Mouse (Mus musculus) myocyte (in vitro differentiated cells): ENCODE measurements around the gene Inpp5e.

Source experiments
- POLR2A ChIP-seq: IDR thresholded peaks from one replicate; pipeline ENCODE4 v1.6.1; 2011; ENCODE audit warnings: low read depth, mild to moderate bottlenecking, control low read depth, moderate library complexity; ENCODE audit not compliant: insufficient read length
- POLR2AphosphoS2 ChIP-seq: IDR thresholded peaks from one replicate; pipeline ENCODE4 v1.6.1; 2011; ENCODE audit warnings: low read depth, control low read depth; ENCODE audit not compliant: insufficient read length
- SRF ChIP-seq: IDR thresholded peaks from one replicate; pipeline ENCODE4 v1.6.1; 2011; ENCODE audit warnings: low read depth; ENCODE audit not compliant: control insufficient read depth, insufficient read length
- USF1 ChIP-seq: IDR thresholded peaks from one replicate; pipeline ENCODE4 v1.6.1; 2011; ENCODE audit warnings: low read depth, mild to moderate bottlenecking, control low read depth, moderate library complexity

GRCm38 (mm10) chr2:26439671-26440070 is 30.7 kb upstream of the Inpp5e start:
- no peak for TF ChIP-seq SRF
- TF ChIP-seq POLR2AphosphoS2, result no peak
- TF ChIP-seq USF1, result no peak
- no peak for TF ChIP-seq POLR2A
